Mouse (Mus musculus): ENCODE data around the gene Emp3. TPM values are rescaled to one million over a fixed set of nuclear protein-coding genes. Genes with fewer than 3 reads are reported as not detected.
"Not testable (repeated sequence)": the region's sequence is repeated elsewhere in the genome, so short reads cannot be mapped to it uniquely, and the experiment has no call there.

The Emp3 gene
- polyA plus RNA-seq, 1 experiment from 2014 or later, result 271 TPM

DNA sequence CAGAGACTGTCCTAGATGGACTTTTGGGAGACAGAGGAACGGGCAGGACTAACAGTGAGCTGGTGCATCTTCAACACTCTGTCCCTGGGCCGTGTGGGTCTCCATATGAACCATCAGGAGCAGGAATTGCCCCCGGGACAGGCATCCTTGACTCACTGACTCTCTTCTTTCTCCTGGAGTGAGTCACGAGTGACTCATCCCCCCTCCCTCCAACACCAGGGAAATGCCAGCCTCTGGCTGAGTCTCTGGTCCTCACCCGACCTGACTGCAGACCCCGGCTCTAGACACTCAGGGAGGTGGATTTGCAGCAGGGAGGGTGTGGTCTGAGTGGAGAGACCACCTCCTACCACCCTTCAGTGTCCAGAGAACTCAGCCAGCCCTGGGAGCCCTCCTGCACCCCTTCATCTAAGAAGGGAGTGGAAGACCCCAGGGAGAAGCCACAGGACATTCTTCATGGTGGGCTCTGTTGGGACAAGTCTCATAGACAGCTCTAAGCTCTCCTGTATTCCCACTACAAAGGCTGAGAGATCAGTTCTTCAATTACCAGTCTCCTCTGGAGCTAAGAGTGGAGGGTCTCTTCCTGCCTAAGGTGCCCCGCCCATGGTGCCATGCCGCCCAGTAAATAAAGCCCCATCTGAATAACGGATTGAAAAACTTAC lies 492 bp downstream of the Emp3 start:
- Histone ChIP-seq H3K79me2 (ENCODE audit: inconsistent target) (peaks cover 34% of the 10 kb centered on the region), H3K4me3 (ENCODE audit: inconsistent target) (peak overlapping the region; percentile 96), H3K36me3 (ENCODE audit: inconsistent target) (peaks cover 17% of the 10 kb centered on the region), H3K27ac (peak overlapping the region; percentile 100)
- 0% methylated on average over 8 of the region's 9 CpGs for WGBS (ENCODE audit: missing documents)

- H3K36me3 ChIP-seq (ENCODE audit: inconsistent target), result peaks cover 17% of the 10 kb centered on the region
- 10% methylated on average over 4 of the region's 4 CpGs for WGBS (ENCODE audit: missing documents)
- peaks cover 34% of the 10 kb centered on the region for H3K79me2 ChIP-seq (ENCODE audit: inconsistent target)
- peak overlapping the region; percentile 96 for H3K4me3 ChIP-seq (ENCODE audit: inconsistent target)
- H3K27ac ChIP-seq, result peak overlapping the region; percentile 100
Observed at GRCm38 (mm10) chr7:45919761-45920160, 1.4 kb downstream of the Emp3 start.

GRCm38 (mm10) chr7:45919083-45919671 lies 2.0 kb downstream of the Emp3 start:
- Histone ChIP-seq H3K79me2 (ENCODE audit: inconsistent target) (peaks cover 34% of the 10 kb centered on the region), H3K4me3 (ENCODE audit: inconsistent target) (peak overlapping the region; percentile 96), H3K36me3 (ENCODE audit: inconsistent target) (peaks cover 17% of the 10 kb centered on the region), H3K27ac (peak overlapping the region; percentile 100; the same call in 1 of the 2 replicates)
- 70% methylated on average over 14 of the region's 14 CpGs for WGBS (ENCODE audit: missing documents)

GRCm38 (mm10) chr7:45917926-45918325 lies 3.3 kb downstream of the Emp3 start:
- H3K27ac ChIP-seq, result no peak overlapping the region
- peaks cover 17% of the 10 kb centered on the region for H3K36me3 ChIP-seq (ENCODE audit: inconsistent target)
- WGBS (ENCODE audit: missing documents), result 80% methylated on average over 15 of the region's 15 CpGs
- peaks cover 34% of the 10 kb centered on the region for H3K79me2 ChIP-seq (ENCODE audit: inconsistent target)
- no peak overlapping the region for H3K4me3 ChIP-seq (ENCODE audit: inconsistent target)

DNA sequence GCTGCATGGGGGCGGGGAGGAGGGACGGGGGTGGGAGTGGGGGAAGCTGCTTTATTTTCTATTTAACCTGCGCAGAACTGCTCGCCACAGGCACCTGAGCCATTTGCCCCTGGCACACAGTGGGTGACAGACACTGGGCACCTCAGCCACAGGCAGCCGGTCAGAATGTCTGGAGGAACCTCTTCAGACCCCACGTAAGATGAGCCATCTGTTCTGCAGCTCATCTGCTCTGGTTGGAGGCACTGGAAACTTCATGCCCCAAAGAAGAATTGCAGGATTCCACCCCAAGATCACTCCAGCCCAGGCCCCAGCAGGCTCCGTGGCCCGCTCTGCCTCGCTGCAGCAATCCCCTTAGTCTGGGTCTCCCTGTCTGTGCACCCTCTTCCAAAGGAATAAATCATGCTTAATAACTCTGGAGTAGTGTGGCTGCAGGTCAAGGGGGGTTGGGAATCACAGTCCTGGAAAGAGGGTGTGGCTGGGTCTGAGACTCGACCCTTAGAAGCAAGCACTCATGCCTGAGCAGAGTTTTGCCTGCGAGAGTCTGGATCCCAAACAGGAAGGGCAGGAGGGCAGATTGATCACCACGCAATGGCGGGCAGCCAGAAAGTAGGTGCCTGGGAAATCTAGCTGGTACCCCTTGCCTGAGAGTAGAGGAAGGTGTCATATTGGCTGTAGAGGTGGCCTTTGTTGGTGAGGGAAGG lies 4.0 kb downstream of the Emp3 start:
- 29% methylated on average over 12 of the region's 13 CpGs for WGBS (ENCODE audit: missing documents)
- Histone ChIP-seq H3K36me3 (ENCODE audit: inconsistent target) (peaks cover 17% of the 10 kb centered on the region), H3K79me2 (ENCODE audit: inconsistent target) (peaks cover 34% of the 10 kb centered on the region), H3K27ac (peak overlapping the region; percentile 27; the same call in 1 of the 2 replicates), H3K4me3 (ENCODE audit: inconsistent target) (no peak overlapping the region)

DNA sequence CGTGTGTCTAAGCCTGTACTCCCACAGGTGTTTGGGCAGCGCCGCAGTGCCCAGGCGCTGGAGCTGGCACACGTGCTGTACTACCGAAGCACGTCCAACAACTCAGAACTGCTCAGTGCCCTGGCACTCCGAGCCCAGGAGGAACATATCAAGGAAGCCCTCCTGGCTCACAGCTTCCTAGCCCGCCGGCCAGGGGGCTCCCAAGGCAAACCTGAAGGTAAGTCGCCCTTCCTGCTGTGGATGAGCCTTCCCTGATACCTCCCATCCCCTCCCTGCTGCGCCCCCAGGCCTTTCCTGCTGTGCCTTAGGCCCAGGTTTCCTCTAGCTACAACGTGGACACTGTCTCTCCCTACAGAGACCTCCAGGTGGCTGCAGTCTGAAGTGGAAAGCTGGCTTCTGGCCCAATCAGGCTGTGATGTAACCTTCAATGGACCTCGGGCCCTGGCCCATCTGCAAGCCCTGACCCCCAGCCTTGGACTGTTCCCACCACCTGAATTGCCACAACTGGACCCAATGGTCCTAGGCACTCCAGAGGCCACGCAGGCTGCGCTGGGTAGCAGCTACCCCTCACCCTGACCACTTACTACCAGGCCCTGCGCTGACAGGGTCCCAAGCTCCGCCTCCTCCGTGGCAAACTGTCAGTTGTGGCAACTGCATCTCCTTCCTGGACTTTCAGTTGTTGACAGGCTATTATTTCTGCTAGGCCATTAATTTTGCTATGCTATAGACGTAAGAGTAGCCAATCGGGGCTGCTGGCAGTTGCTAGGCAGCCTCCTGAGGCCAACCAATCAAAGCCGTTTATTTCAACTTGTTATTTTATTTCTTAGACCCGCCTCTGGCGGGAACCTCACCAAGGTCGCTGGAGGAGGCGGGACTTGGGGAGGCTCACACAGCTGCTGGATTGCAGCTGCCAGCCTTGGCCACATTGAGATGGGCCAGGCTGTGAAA lies 4.9 kb downstream of the Emp3 start:
- Histone ChIP-seq H3K36me3 (ENCODE audit: inconsistent target) (peaks cover 17% of the 10 kb centered on the region), H3K27ac (peak overlapping the region; percentile 48), H3K79me2 (ENCODE audit: inconsistent target) (peaks cover 34% of the 10 kb centered on the region), H3K4me3 (ENCODE audit: inconsistent target) (peak overlapping the region; percentile 8; the same call in 1 of the 2 replicates)
- WGBS (ENCODE audit: missing documents), result 31% methylated on average over 26 of the region's 26 CpGs

GRCm38 (mm10) chr7:45915011-45915410 lies 6.2 kb downstream of the Emp3 start:
- Histone ChIP-seq H3K4me3 (ENCODE audit: inconsistent target) (no peak overlapping the region), H3K79me2 (ENCODE audit: inconsistent target) (peaks cover 25% of the 10 kb centered on the region), H3K36me3 (ENCODE audit: inconsistent target) (peaks cover 18% of the 10 kb centered on the region), H3K27ac (no peak overlapping the region)
- WGBS (ENCODE audit: missing documents), result 95% methylated on average over 5 of the region's 5 CpGs

DNA sequence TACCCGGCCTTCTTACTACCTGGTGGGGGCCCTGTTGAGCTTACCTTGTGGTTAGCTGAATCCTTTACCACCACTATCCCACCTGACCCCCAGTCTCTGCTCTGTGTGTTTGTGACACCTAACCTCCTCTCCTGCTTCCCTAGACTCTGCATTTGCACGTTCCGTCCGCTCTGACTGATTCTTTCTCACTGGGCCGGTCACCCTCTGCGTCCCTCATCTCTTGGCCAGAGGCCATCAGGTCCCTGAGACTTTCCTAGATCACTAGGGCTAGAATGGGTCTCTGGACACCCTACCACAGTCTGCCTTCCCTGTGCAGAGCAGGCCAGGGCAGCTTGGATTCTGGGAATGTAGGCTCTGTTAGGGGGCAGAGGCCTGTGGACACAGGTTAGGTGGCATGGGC lies 7.1 kb downstream of the Emp3 start:
- 97% methylated on average over 6 of the region's 6 CpGs for WGBS (ENCODE audit: missing documents)
- Histone ChIP-seq H3K4me3 (ENCODE audit: inconsistent target) (no peak overlapping the region), H3K36me3 (ENCODE audit: inconsistent target) (peaks cover 23% of the 10 kb centered on the region), H3K27ac (no peak overlapping the region), H3K79me2 (ENCODE audit: inconsistent target) (peaks cover 16% of the 10 kb centered on the region)

DNA sequence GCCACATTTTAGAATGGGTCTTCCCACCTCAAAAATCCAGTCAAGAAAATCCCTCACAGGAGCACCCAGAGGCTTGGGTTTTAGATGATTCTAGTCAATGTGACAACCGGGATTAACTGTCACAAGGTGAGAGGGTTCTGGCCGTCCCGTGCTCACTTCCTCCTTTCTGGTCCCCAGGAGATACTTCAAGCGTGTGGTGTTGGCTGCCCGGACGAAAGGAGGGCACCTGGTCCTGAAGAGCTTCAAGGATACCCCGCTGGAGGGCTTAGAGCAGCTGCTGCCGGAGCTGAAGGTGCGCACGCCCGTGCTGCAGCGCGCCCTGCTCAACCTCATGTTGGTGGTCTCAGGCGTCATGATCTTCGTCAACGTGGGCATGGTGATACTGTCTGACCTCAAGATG lies 12.1 kb downstream of the Emp3 start:
- H3K36me3 ChIP-seq (ENCODE audit: inconsistent target), result peaks cover 7% of the 10 kb centered on the region; the same call in 1 of the 2 replicates
- no peak overlapping the region for H3K4me3 ChIP-seq (ENCODE audit: inconsistent target)
- WGBS (ENCODE audit: missing documents), result 84% methylated on average over 16 of the region's 16 CpGs
- H3K27ac ChIP-seq, result no peak overlapping the region
- H3K79me2 ChIP-seq (ENCODE audit: inconsistent target), result no peaks in the 10 kb centered on the region

DNA sequence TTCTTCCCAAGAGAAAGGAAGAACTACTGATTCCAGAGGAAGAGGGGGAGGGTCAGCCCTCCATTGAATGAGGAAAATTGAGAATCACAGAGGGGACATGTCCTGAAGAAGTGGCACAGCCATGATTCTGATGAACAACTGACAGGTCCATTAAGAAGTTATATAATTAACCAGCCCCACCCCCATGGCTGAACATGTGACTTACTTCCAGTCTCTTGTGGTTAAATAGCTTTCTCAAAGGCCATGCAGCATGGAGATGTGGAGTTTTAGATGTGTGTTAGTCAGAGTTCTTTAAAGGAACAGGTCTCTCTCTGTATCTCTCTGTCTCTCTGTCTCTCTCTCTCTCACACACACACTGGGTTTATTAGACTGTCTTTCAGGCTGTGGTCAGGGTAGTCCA lies 12.8 kb downstream of the Emp3 start:
- Histone ChIP-seq H3K79me2 (ENCODE audit: inconsistent target) (no peaks in the 10 kb centered on the region), H3K4me3 (ENCODE audit: inconsistent target) (no peak overlapping the region), H3K27ac (peak overlapping the region; percentile 21), H3K36me3 (ENCODE audit: inconsistent target) (peaks cover 7% of the 10 kb centered on the region; the same call in 1 of the 2 replicates)

- no peak overlapping the region for H3K4me3 ChIP-seq (ENCODE audit: inconsistent target)
- 77% methylated on average over 9 of the region's 9 CpGs for WGBS (ENCODE audit: missing documents)
- H3K36me3 ChIP-seq (ENCODE audit: inconsistent target), result peaks cover 7% of the 10 kb centered on the region; the same call in 1 of the 2 replicates
- H3K27ac ChIP-seq, result no peak overlapping the region
- H3K79me2 ChIP-seq (ENCODE audit: inconsistent target), result no peaks in the 10 kb centered on the region
Observed at GRCm38 (mm10) chr7:45906622-45907021, 14.6 kb downstream of the Emp3 start.

- Histone ChIP-seq H3K4me3 (ENCODE audit: inconsistent target) (no peak overlapping the region), H3K36me3 (ENCODE audit: inconsistent target) (no peaks in the 10 kb centered on the region), H3K27ac (no peak overlapping the region), H3K79me2 (ENCODE audit: inconsistent target) (no peaks in the 10 kb centered on the region)
- WGBS (ENCODE audit: missing documents), result 80% methylated on average over 12 of the region's 12 CpGs
Observed at GRCm38 (mm10) chr7:45902481-45903002, 18.7 kb downstream of the Emp3 start.

DNA sequence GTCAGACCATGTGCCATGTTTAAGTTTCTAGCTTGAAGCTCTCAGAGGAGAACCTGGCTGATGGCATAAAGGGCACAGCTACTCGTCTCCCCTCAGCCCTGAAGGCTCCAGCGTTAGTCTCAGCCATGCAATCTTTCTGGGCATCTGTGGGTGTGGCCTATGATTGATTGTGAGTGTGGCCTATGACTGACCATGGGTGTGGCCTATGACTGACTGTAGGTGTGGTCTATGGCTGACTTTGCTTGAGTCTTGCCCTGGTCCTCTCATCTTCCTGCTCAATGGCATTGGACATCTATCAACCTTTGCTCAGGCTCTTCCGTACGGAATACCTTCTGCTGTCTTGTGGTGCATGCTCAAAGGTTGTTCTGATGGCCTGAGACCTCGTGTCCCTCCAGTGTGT lies 19.6 kb downstream of the Emp3 start:
- H3K27ac ChIP-seq, result no peak overlapping the region
- no peak overlapping the region for H3K4me3 ChIP-seq (ENCODE audit: inconsistent target)
- no peaks in the 10 kb centered on the region for H3K79me2 ChIP-seq (ENCODE audit: inconsistent target)
- no peaks in the 10 kb centered on the region for H3K36me3 ChIP-seq (ENCODE audit: inconsistent target)
- WGBS (ENCODE audit: missing documents), result 59% methylated on average over 5 of the region's 5 CpGs

DNA sequence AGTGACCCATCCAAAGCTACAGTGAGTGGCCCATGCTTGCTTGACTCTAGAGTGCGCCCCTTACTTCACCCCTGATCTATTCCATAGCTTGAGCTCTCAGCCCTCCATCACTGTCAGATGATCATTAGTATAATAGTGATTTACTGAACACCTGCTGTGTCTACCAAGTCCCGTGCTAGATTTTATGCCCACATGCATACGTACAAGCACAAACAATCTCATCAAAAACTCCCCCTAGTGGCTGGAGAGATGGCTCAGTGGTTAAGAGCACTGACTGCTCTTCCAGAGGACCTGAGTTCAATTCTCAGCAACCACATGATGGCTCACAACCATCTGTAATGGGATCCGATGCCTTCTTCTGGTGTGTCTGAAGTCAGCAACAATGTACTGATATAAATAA lies 23.1 kb downstream of the Emp3 start:
- WGBS (ENCODE audit: missing documents), result 43% methylated on average over 4 of the region's 4 CpGs
- peak overlapping the region; percentile 63; the same call in 1 of the 2 replicates for H3K4me3 ChIP-seq (ENCODE audit: inconsistent target)
- not testable (repeated sequence) for H3K79me2 ChIP-seq (ENCODE audit: inconsistent target); H3K36me3 ChIP-seq (ENCODE audit: inconsistent target); H3K27ac ChIP-seq
